Mouse (Mus musculus) limb, embryonic 13.5 days (tissue): ENCODE results near the gene Iqcd. TPM values are rescaled to one million over a fixed set of nuclear protein-coding genes. Genes with fewer than 3 reads are reported as not detected.

Source experiments
- ATAC-seq: fragments of 200-750 bp; cut with Nextera tagmentation; 2 replicates; pipeline ENCODE4 v1.8.0; 2017; ENCODE audit warnings: low read depth, moderate number of reproducible peaks, moderate TSS enrichment; ENCODE audit not compliant: low FRiP score
- H3K27ac ChIP-seq: fragments of 300-500 bp; sonication (generic); 2 replicates; pipeline ENCODE4 v1.5.1; 2015; ENCODE audit warnings: inconsistent platforms, mild to moderate bottlenecking, moderate library complexity
- H3K27me3 ChIP-seq: fragments of 300-500 bp; sonication (generic); 2 replicates; pipeline ENCODE4 v1.6.1; 2015; ENCODE audit warnings: mild to moderate bottlenecking, inconsistent platforms
- H3K36me3 ChIP-seq: fragments of 300-500 bp; sonication (generic); 2 replicates; pipeline ENCODE4 v1.6.1; 2015; ENCODE audit warnings: inconsistent platforms, mild to moderate bottlenecking, moderate library complexity
- H3K4me1 ChIP-seq: fragments of 300-500 bp; sonication (generic); 2 replicates; pipeline ENCODE4 v1.6.1; 2015; ENCODE audit warnings: inconsistent platforms
- H3K4me2 ChIP-seq: fragments of 300-500 bp; sonication (generic); replicated peaks from 2 replicates; pipeline ENCODE4 v1.6.1; 2015; ENCODE audit warnings: inconsistent platforms, mild to moderate bottlenecking, moderate library complexity
- H3K4me3 ChIP-seq: fragments of 300-500 bp; sonication (generic); 2 replicates; pipeline ENCODE4 v1.5.1; 2015; ENCODE audit warnings: moderate library complexity, mild to moderate bottlenecking, inconsistent platforms
- H3K9ac ChIP-seq: fragments of 300-500 bp; sonication (generic); 2 replicates; pipeline ENCODE4 v1.6.1; 2015; ENCODE audit warnings: mild to moderate bottlenecking, inconsistent platforms
- H3K9me3 ChIP-seq: fragments of 300-500 bp; sonication (generic); 2 replicates; pipeline ENCODE4 v1.6.1; 2016; ENCODE audit warnings: inconsistent platforms
- WGBS: fragments of 180-500 bp; shearing (Covaris S2); methylation state at CpG from one replicate; pipeline ENCODE4 v1.1.7; 2015; 5-methylcytosine and 5-hydroxymethylcytosine counted together
- polyA plus RNA-seq: library from polyadenylated mRNA; unstranded; fragments of >200 nt; fragmentation: Nextera tagmentation; extraction: Ambion mirVana; gene quantifications from 2 replicates; pipeline ENCODE4 v1.2.1, GENCODE M21; 2015

Gene Iqcd
- polyA plus RNA-seq, 1 experiment from 2014 or later, result 0.69 TPM

DNA sequence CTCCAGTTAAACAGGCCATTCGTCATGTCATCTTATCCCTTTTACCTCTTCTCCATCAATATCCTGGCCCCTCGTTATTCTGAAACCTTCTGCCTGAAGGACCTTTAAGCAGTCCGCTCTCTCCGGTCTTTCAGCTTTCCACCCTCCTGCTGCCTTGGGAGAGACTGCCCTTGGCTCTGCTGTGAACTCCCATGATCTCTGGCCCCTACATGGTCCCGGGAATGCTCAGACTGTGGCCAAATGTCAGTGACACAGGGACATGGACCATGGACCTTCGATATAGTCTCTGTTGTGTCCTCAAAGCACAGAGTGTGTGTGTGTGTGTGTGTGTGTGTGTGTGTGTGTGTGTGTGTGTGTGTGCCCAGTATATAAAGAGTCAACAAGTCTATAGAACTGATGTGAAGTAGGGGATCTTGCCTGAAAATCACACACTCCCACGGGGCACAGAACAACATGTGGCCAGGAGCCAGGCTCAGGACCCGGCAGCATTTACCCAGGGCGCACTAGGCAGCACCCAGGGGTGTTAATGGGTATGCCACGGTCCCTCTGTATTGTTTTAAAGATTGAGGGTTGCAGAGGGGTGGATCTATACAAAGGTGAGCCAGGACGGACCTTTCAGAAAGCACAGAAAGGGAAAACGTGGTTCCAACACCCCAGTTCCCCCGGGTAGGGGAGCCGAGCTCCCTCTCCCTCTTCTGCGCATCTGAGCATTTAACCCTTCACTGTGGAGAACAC is 23.5 kb upstream of the Iqcd start:
- peak overlapping the region; percentile 91 for H3K27ac ChIP-seq
- no peaks in the 10 kb centered on the region for H3K36me3 ChIP-seq
- no peaks in the 10 kb centered on the region for H3K9me3 ChIP-seq
- H3K27me3 ChIP-seq, result no peaks in the 10 kb centered on the region
- H3K4me1 ChIP-seq, result peaks cover 93% of the 10 kb centered on the region
- H3K9ac ChIP-seq, result 0 out of 2 replicates have a peak overlapping the region, but pooled peaks have one; percentile 19
- 0 out of 2 replicates have a peak overlapping the region, but pooled peaks have one; percentile 16 for H3K4me2 ChIP-seq
- no peak for ATAC-seq
- 34% methylated on average over 15 of the region's 15 CpGs for WGBS
- H3K4me3 ChIP-seq, result no peak overlapping the region

DNA sequence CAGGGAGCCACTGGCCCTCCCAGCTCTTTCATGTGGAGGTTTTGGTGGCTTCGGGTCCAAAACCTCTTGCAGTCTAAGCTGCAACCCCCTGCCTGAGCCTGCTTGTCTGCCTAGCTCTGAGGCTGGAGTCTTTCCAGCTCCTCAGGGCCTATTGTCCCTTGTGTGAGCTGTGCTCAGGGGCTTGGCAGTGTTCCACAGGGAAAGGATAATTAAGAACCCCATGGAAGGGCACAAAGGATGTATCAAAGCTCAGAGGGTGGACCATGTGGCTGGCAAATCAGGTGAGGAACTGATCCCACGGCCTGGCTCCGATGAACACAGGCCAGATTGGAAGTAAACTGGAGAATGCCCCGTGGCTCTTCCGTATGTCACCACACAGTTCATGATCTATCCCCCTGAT is 22.7 kb upstream of the Iqcd start:
- H3K36me3 ChIP-seq, result no peaks in the 10 kb centered on the region
- peaks cover 93% of the 10 kb centered on the region for H3K4me1 ChIP-seq
- ATAC-seq, result no peak
- H3K9me3 ChIP-seq, result no peaks in the 10 kb centered on the region
- no peak overlapping the region for H3K4me3 ChIP-seq
- 0 out of 2 replicates have a peak overlapping the region, but pooled peaks have one; percentile 19 for H3K9ac ChIP-seq
- 50% methylated on average over 5 of the region's 5 CpGs for WGBS
- peak overlapping the region; percentile 48; the same call in 1 of the 2 replicates for H3K4me2 ChIP-seq
- peak overlapping the region; percentile 91 for H3K27ac ChIP-seq
- no peaks in the 10 kb centered on the region for H3K27me3 ChIP-seq

DNA sequence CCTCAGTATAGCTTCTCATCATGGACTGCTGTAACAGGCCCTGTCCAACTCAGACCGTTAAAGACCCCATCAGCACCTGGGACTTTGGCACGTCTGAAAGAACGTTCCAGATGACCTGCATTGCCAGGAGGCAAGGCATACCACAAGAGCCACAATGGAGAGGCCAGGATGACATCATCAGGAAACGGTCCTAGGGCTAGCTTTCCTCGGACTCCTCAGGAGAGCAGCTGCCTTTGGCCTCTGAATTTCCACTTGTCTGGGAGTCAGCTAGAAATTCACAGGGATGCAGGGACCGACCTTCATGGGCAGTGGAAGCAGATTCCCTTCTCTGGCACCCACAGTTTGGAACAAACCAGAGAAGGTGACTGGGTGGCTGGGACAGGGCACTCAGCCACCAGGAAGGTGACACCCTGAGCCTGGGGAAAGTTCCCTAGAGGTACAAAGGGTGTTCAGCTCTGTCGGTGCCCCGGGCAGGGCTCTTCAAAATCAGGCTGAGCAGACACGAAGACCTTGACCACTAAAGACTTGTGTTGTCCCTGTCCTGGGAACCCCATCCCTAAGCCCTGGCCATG is 22.0 kb upstream of the Iqcd start:
- ATAC-seq, result no peak
- Histone ChIP-seq H3K9ac (peak overlapping the region; percentile 27), H3K9me3 (no peaks in the 10 kb centered on the region), H3K4me2 (peak overlapping the region; percentile 48), H3K36me3 (no peaks in the 10 kb centered on the region), H3K27me3 (no peaks in the 10 kb centered on the region), H3K4me1 (peaks cover 97% of the 10 kb centered on the region), H3K4me3 (no peak overlapping the region), H3K27ac (peak overlapping the region; percentile 91)
- WGBS, result 32% methylated on average over 9 of the region's 9 CpGs

DNA sequence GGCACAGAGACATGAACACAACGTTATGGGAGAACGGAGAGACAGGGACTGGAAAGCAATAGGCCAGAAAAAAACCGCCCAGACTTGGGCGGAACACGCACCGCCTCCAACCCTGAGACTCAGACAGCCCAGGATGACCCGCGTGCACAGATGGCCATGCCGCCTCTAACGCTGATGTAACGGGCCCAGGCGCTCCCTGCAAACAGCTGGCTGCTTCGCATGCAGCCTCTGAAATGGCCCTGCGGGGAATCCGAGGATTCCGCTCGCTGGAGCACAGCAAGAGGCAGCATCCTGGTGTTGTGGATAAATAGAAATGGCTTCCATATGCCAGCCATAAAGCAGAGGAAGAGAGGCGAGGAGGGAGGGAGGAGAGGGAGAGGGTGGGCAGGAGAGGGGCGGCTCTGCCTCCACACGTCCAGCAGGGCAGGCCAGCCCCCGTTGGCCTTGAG is 21.5 kb upstream of the Iqcd start:
- H3K36me3 ChIP-seq, result no peaks in the 10 kb centered on the region
- H3K4me3 ChIP-seq, result no peak overlapping the region
- peak overlapping the region; percentile 27 for H3K9ac ChIP-seq
- no peaks in the 10 kb centered on the region for H3K27me3 ChIP-seq
- no peaks in the 10 kb centered on the region for H3K9me3 ChIP-seq
- WGBS, result 7% methylated on average over 21 of the region's 21 CpGs
- H3K27ac ChIP-seq, result peak overlapping the region; percentile 91
- H3K4me2 ChIP-seq, result peak overlapping the region; percentile 48
- H3K4me1 ChIP-seq, result peaks cover 95% of the 10 kb centered on the region
- ATAC-seq, result peak; percentile 63

DNA sequence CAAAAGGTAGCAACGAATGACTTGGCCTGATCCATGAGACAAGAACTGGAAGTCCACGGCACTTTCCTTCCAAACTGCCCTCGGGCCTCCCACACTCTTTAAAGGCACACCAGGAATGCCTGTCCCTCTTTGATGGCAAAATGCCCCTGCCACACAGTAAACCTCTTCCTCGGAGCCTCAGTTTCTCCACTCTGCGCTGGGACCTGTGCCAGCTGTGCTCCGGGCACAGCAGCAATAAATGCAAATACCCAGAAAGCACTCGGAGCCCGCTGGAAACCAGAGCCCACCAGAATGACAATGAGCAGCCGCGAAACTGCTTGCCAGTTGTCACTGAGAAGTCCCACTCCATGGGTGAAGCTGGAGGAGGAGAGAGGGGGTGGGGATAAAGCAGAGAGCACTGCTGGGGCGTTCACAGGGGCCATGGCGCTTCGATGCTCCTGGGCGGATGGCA is 21.0 kb upstream of the Iqcd start:
- Histone ChIP-seq H3K4me3 (no peak overlapping the region), H3K4me1 (peaks cover 94% of the 10 kb centered on the region), H3K27ac (peak overlapping the region; percentile 91), H3K27me3 (no peaks in the 10 kb centered on the region), H3K4me2 (peak overlapping the region; percentile 48), H3K36me3 (no peaks in the 10 kb centered on the region), H3K9ac (peak overlapping the region; percentile 27), H3K9me3 (no peaks in the 10 kb centered on the region)
- no peak for ATAC-seq
- 32% methylated on average over 14 of the region's 14 CpGs for WGBS

DNA sequence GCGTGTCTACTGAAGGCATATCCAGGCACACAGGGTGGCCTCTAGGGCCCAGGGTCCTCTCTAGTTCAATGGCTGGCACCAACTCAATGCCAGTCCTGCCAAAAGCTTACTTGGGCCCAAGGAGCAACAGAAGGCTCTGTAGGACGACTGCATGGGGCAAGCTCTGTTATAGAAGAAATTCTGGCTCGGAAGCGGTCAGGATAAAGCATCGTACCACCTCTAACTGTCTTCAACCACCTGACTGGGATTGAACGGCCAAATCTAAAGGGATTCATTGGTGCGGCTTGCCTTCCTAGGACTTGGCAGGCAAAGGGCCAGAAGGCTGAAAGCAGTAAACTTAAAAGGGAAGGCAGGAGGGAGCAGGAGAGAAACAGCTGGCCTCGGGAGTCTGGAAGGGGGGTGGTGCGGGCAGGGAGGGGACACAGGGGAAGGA is 20.5 kb upstream of the Iqcd start:
- H3K4me2 ChIP-seq, result peak overlapping the region; percentile 48
- peaks cover 88% of the 10 kb centered on the region for H3K4me1 ChIP-seq
- ATAC-seq, result no peak; the same call in 1 of the 2 replicates
- H3K36me3 ChIP-seq, result no peaks in the 10 kb centered on the region
- peak overlapping the region; percentile 27 for H3K9ac ChIP-seq
- no peaks in the 10 kb centered on the region for H3K27me3 ChIP-seq
- H3K4me3 ChIP-seq, result no peak overlapping the region
- H3K9me3 ChIP-seq, result no peaks in the 10 kb centered on the region
- H3K27ac ChIP-seq, result peak overlapping the region; percentile 91
- 21% methylated on average over 9 of the region's 9 CpGs for WGBS

DNA sequence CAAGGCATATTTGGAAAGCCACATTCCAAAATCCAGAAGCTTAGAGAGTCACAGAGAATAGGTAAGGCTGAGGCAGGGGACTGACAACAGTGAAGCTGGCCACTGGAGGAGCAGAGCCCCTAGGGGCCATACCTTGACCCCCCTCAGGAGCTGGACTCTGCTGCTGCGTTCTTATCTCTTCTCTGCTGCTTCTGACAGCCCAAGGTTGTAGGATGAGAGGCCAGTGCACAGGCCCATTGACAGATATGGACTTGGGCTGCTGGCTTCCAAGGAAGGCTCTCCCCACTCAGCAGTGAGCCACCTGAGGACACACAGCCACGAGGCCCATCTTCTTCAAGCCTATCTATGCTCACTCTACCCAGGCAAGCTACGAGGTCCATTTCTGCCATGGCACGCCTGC is 19.9 kb upstream of the Iqcd start:
- peak overlapping the region; percentile 48; the same call in 1 of the 2 replicates for H3K4me2 ChIP-seq
- WGBS, result 71% methylated on average over 4 of the region's 4 CpGs

DNA sequence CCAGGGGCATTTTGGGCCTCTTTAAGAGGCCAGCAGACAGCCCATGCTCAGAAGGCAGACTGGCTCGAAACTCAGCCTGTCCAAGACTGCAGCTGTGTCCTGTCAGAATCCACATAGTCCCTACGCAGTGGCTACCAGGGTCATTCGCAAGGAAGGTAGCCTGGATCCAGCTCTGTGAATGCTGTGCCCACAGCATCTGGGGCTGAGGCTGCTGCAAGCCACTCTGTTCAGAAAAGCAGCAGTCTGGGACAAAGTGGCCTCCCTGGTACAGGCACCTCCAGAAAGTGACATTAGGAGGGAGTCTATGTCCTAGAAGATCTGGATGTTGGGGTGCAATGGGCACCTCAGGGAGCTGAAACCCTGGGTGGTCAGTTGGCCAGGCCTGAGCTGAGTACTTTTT is 19.0 kb upstream of the Iqcd start:
- no peak for ATAC-seq
- peak overlapping the region; percentile 2; the same call in 1 of the 2 replicates for H3K27ac ChIP-seq
- H3K36me3 ChIP-seq, result peaks cover 3% of the 10 kb centered on the region; the same call in 1 of the 2 replicates
- 72% methylated on average over 3 of the region's 3 CpGs for WGBS
- no peaks in the 10 kb centered on the region for H3K27me3 ChIP-seq
- no peaks in the 10 kb centered on the region for H3K9me3 ChIP-seq
- H3K4me2 ChIP-seq, result no peak overlapping the region
- no peak overlapping the region for H3K4me3 ChIP-seq
- peak overlapping the region; percentile 35; the same call in 1 of the 2 replicates for H3K9ac ChIP-seq
- H3K4me1 ChIP-seq, result peaks cover 79% of the 10 kb centered on the region

More for the DNA sequence above, 19.9 kb upstream of the Iqcd start:
- H3K9me3 ChIP-seq, result no peaks in the 10 kb centered on the region
- peaks cover 82% of the 10 kb centered on the region for H3K4me1 ChIP-seq
- peak overlapping the region; percentile 91 for H3K27ac ChIP-seq
- H3K9ac ChIP-seq, result peak overlapping the region; percentile 27
- H3K27me3 ChIP-seq, result no peaks in the 10 kb centered on the region
- no peak overlapping the region for H3K4me3 ChIP-seq
- no peak for ATAC-seq
- no peaks in the 10 kb centered on the region for H3K36me3 ChIP-seq

DNA sequence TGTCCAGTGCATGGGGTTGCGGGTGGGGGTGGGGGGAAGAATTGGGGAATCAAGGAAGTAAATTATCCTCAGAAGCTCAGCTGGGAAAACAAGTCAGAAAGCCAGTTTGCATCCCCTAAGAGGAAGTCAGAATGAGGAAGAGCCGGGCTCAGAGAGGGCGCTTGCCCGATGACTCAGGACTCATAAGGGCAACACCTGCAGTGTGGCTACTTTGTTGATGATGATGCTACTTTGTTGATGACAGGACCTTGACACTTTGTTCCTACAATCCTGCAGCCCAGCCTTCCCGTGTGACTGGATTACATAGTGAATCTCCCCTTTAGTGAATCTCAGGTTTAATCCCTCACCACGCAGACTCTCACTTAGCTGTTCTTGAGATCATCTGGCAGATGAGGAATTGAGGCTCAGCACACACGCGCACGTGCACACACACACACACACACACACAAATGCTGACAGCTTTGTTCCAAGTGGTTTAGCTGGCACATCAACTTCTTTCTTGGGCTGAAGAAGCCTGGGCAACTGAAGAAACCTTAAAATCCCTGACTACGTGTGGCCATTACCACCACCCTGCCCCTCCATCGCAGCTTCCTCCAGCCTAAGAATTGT is 18.4 kb upstream of the Iqcd start:
- H3K9ac ChIP-seq, result no peak overlapping the region
- H3K27ac ChIP-seq, result peak overlapping the region; percentile 83; the same call in 1 of the 2 replicates
- WGBS, result 74% methylated on average over 11 of the region's 11 CpGs
- H3K27me3 ChIP-seq, result no peaks in the 10 kb centered on the region
- H3K4me2 ChIP-seq, result peak overlapping the region; percentile 20
- peaks cover 78% of the 10 kb centered on the region for H3K4me1 ChIP-seq
- no peak for ATAC-seq
- no peak overlapping the region for H3K4me3 ChIP-seq
- H3K36me3 ChIP-seq, result peaks cover 5% of the 10 kb centered on the region; the same call in 1 of the 2 replicates
- no peaks in the 10 kb centered on the region for H3K9me3 ChIP-seq

DNA sequence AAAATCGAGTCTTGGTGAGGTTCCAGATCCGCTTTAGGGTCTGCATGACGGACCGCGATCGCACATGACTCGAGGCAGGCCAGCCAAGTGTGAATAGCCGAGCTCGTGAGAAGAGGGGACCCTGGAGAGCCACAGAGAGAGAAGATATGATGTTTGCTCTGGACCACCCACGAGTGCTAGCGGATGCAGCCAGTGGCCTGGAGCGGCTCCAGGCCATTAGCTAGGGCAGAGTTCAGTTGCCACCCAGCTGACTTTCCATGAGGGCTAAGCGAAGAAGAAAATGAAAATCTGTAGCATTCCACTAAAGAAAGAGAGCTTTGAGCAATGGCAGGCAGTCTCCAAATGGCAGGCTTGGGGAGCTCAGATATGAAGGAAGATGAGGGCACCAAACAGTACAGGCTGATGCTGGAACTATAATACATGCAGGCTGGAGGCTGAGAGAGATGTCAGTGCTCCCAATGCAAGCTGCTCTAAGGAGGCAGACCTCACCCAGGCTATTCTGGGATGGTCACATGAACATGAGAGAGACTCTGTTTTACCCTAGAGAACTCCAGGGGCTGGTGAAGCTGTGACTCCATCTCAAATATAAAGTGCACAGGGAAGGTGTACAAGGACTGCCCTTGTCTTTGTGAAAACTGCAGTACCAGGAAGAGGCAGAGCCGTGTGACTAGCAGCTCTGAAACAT is 17.6 kb upstream of the Iqcd start:
- Histone ChIP-seq H3K27me3 (no peaks in the 10 kb centered on the region), H3K4me1 (peaks cover 70% of the 10 kb centered on the region), H3K27ac (peak overlapping the region; percentile 83), H3K4me3 (no peak overlapping the region), H3K4me2 (peak overlapping the region; percentile 20), H3K36me3 (peaks cover 5% of the 10 kb centered on the region; the same call in 1 of the 2 replicates), H3K9ac (no peak overlapping the region), H3K9me3 (no peaks in the 10 kb centered on the region)
- no peak for ATAC-seq
- 35% methylated on average over 14 of the region's 14 CpGs for WGBS

DNA sequence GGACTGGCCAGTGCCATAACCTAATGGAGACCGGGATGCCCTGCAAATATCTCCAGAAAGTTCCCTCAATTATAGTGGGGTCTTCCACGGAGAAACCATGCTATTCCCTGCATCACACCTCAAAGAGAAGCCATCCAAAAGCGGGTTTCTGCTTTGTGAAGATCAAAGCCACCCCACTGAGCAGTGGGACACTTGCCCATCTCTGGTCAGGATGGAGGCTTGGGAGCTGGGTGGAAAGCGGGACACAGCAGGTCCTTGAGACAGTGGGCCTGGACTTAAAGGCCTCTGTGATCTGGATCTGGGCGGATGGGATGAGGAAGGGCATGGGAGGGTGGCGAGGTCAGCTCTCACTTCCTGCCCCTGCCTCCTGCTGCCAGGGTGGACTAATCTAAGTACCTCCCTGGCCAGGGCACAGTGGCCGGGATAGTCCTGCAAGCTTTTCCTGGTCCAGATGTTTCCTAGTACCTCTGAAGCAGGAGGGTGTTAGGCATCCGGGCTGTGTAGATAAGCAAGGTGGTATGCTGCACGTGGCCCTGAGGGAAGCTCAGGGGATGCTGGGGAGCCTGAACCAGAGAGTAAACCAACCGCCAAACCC is 14.2 kb upstream of the Iqcd start:
- Histone ChIP-seq H3K27me3 (no peaks in the 10 kb centered on the region), H3K9ac (no peak overlapping the region; the same call in 1 of the 2 replicates), H3K4me1 (peaks cover 69% of the 10 kb centered on the region), H3K9me3 (no peaks in the 10 kb centered on the region), H3K36me3 (peaks cover 5% of the 10 kb centered on the region; the same call in 1 of the 2 replicates), H3K4me2 (no peak overlapping the region), H3K27ac (no peak overlapping the region), H3K4me3 (no peak overlapping the region)
- WGBS, result 66% methylated on average over 10 of the region's 10 CpGs
- ATAC-seq, result no peak
